Mouse (Mus musculus): ENCODE data around the gene Arih2.
"Not testable (repeated sequence)": the region's sequence is repeated elsewhere in the genome, so short reads cannot be mapped to it uniquely, and the experiment has no call there.

Arih2 gene

GRCm38 (mm10) chr9:108648611-108649560 is at the start of gene Arih2:
Arih2 (minus strand) TSS chr9:108649386.
- peak; percentile 79 for DNase-seq (ENCODE audit: low read depth, low spot score)

- DNase-seq (ENCODE audit: low read depth, low spot score) = no peak
These were observed 45.3 kb upstream of the Arih2 start for GRCm38 (mm10) chr9:108694533-108694932.

DNA sequence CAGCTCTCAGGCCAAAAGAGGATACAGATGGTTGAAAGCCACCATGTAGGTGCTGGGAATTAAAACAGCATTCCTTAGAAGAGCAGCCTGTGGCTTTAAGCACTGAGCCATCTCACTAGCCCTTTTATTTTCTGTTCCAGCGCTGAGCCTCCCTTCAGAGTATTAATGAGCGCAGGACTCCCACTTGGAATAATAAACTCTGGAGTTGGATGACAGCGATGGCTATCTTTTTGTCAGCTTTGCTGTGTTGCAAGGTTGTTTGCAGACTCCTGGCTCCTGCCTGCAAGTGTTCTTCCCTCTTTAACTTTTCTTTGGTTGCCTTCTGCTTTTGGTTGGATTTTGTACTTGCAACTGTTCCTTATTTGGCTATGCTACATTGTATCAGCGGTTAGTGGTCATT is 44.8 kb upstream of the Arih2 start:
- no peak for DNase-seq (ENCODE audit: low read depth, low spot score)

DNA sequence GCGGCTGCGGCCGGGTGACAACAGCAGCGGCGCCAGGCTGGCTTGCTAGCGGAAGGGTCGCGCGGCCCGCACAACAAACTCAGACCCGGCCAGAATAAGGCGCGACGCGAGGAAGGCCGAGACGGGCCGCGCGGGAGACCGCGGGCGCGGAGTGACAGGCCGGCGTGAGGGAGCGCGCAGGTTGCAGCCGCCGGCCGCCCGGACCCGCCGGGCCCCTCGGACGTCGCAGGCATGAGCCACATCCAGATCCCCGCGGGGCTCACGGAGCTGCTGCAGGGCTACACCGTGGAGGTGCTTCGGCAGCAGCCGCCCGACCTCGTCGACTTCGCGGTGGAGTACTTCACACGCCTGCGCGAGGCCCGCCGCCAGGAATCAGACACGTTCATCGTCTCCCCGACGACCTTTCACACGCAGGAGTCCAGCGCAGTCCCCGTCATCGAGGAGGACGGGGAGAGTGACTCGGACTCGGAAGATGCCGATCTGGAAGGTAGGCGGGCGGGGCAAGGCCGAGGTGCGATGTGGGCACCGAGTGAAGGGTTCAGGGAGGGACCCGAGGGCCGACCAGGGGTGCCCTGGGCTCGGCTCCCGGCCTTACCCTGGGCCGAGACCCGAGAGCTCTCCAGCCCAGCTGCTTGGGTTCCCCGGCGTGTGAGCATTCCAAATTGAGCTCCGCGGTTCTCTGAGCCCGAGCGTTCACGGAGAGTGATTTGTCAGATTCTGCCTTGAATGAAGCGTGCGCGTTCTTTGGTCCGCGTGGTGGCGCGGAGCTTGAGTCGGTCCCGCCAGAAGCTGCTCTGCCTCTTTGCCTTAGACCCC is 43.2 kb upstream of the Arih2 start:
- DNase-seq (ENCODE audit: low read depth, low spot score) = no peak

DNA sequence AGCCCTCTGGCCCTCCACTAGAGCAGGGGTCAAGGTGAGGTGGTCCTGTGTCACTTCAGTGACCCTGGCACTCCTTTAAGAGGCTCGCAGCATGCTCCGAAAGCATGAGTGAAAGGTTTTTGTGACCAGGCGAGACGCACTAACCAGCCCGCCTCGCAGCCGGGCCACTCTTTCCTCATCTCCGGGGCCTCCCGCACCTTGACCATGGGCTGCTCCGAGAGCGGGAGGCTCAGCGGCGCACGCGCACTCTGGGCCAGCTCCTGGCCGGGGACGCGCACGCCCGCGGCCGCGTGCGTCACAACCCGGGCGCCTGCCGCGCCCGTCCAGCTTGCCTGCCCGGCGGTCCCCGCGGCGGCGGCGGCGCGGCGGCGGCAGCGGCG is 42.6 kb upstream of the Arih2 start:
- DNase-seq (ENCODE audit: low read depth, low spot score) = no peak

DNA sequence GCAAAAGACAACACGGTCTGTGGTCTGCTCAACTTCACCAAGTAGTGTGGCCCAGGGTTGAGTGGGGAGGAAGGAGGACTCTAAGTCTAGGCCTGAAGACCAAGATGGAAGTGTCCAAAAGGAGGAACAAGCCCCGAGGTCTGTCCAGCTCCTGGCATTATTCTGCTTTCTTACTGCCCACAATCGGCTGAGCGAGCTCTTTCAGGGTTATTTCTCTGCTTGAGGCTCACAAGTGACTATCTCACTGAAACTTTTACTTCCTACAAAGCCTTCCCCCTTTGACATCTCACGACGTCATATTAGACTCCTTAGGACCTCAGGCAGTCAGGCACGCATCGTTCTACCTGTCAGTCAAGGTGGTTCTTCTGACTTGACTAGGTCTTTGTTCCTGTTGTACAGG is 42.2 kb upstream of the Arih2 start:
- DNase-seq (ENCODE audit: low read depth, low spot score) = no peak

GRCm38 (mm10) chr9:108690914-108691313 is 41.7 kb upstream of the Arih2 start:
- no peak for DNase-seq (ENCODE audit: low read depth, low spot score)

DNA sequence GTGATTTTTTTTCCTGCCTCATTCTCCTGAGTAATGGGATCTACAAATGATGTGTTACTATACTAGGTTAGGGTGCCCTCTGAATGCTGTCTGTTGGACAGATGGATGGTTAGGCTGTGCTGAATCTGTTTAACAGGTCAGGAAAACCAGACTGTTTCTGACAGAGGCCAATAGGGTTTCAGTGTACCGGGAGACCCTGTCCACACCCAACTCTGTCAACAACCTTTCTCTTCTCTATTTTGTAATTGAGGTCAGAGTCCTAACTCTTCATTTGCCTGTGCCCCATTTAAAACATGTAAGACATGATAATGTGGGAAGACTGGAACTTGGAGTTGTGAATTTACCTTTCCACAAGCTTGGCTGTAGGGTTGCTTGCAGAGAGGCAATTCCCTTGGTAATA is 40.8 kb upstream of the Arih2 start:
- no peak for DNase-seq (ENCODE audit: low read depth, low spot score)

DNA sequence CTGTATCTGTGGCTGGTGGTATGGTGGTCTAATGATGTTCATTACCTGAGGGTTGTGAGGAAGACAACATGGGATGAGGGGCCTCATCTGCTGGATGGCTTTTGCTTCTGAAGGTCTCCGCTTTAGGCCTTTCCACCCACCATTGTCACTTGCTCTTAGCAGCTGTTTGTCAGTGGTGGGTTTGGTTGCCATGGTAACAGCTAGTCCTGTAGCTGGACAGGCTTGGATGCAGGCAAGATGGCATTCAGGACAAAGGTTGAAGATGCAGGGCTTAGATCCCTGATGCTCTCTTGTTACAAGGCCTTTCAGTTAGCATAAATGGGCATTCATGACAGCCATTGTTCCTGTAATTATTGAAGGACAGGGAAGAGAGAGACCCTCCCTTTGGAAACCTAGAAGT is 39.9 kb upstream of the Arih2 start, which contains the start of gene Prkar2a:
TSS of gene Prkar2a (plus strand) at position 209 of the 400 bp plus-strand sequence.
- no peak for DNase-seq (ENCODE audit: low read depth, low spot score)

- no peak for DNase-seq (ENCODE audit: low read depth, low spot score)
These were observed 39.3 kb upstream of the Arih2 start for GRCm38 (mm10) chr9:108688451-108688850.

DNA sequence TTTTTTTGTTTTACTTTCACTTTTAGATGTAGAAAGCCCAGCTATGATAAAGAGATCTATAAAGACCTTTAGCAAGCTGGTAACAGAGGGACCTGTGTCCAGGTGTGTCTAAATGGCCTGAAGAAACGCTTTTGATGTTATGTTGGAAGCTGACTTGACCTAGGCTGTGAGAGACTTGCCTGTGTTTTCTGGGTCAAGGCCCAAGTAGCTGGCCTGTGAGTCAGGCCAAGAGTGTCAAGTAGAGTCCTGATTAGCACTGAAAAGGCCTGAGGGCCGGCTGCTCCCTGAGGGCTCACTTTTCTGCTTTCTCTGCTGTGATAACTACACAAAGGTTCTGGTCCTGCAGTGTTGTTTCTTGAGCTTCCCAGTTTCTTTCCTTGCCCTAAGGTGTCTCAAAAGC is 38.5 kb upstream of the Arih2 start:
- no peak for DNase-seq (ENCODE audit: low read depth, low spot score)

DNA sequence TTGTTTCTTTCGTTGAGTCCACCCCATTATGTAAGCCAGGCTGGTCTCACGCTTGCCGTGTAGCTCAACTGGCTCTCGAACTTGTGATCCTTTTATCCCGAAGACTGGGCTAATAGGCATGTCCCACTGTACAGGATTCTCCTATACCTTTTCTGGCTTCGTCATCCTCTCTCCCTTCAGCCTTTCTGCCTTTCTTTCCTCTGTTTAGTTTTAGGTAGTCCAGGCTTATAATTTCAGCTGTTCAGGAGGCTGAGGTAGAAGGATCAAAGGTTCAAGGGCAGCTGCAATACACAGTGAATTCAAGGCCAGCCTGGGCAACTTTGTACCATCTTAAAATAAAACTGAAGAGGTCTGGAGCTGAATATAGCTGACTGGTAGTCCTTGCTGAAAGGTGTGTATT is 38.0 kb upstream of the Arih2 start:
- no peak for DNase-seq (ENCODE audit: low read depth, low spot score)

- DNase-seq (ENCODE audit: low read depth, low spot score) = no peak
These were observed 37.3 kb upstream of the Arih2 start for GRCm38 (mm10) chr9:108686475-108686887.

- no peak for DNase-seq (ENCODE audit: low read depth, low spot score)
These were observed 30.8 kb upstream of the Arih2 start for GRCm38 (mm10) chr9:108680026-108680425.

DNA sequence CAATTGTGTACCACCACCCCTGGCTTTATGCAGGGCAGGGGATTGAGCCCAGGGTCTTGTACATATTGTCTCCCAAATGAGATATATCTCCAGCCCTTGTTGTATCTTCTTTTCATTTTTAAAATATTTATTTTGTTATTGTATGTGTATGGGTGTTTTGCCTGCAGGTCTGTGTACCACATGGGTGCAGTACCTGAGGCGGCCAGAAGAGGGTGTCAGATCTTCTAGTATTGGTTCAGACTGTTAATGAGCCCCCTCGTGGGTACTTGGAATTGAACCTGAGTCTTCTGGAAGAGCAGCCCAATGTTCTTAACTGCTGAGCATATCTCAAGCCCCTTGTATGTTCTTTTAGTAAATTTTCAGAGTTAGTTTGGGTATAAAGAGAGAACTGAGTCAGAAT is 24.0 kb upstream of the Arih2 start:
- DNase-seq (ENCODE audit: low read depth, low spot score) = no peak

GRCm38 (mm10) chr9:108669875-108670274 is 20.7 kb upstream of the Arih2 start:
- no peak for DNase-seq (ENCODE audit: low read depth, low spot score)

DNA sequence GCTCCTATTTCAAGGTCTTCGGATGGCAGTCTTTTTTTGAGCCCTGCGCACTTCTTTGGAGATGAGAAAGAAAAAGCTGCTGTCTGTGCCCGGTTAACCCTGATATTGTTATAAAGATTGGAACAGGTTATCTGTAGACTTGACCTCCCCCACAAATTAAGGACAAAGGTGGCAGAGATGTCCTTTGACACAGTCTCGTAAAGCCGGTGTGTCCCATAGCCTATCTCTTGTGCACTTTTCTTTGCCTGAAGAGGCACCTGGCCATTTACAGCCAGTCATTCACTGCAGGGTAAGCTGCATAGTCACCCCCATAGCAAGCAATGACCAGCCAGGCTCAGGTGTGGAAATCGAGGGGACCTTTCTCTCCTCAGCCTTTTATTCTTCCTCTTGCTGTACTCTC is 13.5 kb upstream of the Arih2 start:
- DNase-seq (ENCODE audit: low read depth, low spot score) = no peak

- peak; percentile 81 for DNase-seq (ENCODE audit: low read depth, low spot score)
These were observed 12.8 kb upstream of the Arih2 start, which contains the start of gene Slc25a20 for GRCm38 (mm10) chr9:108661677-108662612. Slc25a20 (plus strand) TSS chr9:108662088.

GRCm38 (mm10) chr9:108655865-108656264 is 6.7 kb upstream of the Arih2 start:
- DNase-seq (ENCODE audit: low read depth, low spot score) = not testable (repeated sequence)

GRCm38 (mm10) chr9:108654566-108655464 is 5.6 kb upstream of the Arih2 start:
- DNase-seq (ENCODE audit: low read depth, low spot score) = peak; percentile 39

Data from WW6 (cell line).